Mouse (Mus musculus) kidney, postnatal 0 days (tissue): ENCODE measurements around the gene Prdm8. TPM values are rescaled to one million over a fixed set of nuclear protein-coding genes. Genes with fewer than 3 reads are reported as not detected.

ENCODE experiments used
- ATAC-seq: fragments of 200-750 bp; cut with Nextera tagmentation; replicated peaks from 2 replicates; pipeline ENCODE4 v1.8.0; 2017; ENCODE audit warnings: low read depth, moderate number of reproducible peaks, moderate TSS enrichment, moderate library complexity; ENCODE audit not compliant: low FRiP score
- DNase-seq: peaks from one replicate; pipeline ENCODE4 v3.0.0-alpha.2; 2016; ENCODE audit warnings: low spot score
- H3K27ac ChIP-seq: fragments of 300-500 bp; sonication (generic); 2 replicates; pipeline ENCODE4 v1.5.1; 2014; ENCODE audit warnings: mild to moderate bottlenecking
- H3K27me3 ChIP-seq: fragments of 300-500 bp; sonication (generic); 2 replicates; pipeline ENCODE4 v1.6.1; 2014; ENCODE audit warnings: low read length, mixed read lengths; ENCODE audit not compliant: insufficient read depth
- H3K36me3 ChIP-seq: fragments of 300-500 bp; sonication (generic); 2 replicates; pipeline ENCODE4 v1.6.1; 2014; ENCODE audit warnings: low read length, mixed read lengths; ENCODE audit not compliant: insufficient read depth
- H3K4me1 ChIP-seq: fragments of 300-500 bp; sonication (generic); replicated peaks from 2 replicates; pipeline ENCODE4 v1.6.1; 2014; ENCODE audit warnings: antibody characterized with exemption, low read length, mixed read lengths; ENCODE audit not compliant: insufficient read depth
- H3K4me2 ChIP-seq: fragments of 300-500 bp; sonication (generic); 2 replicates; pipeline ENCODE4 v1.6.1; 2014; ENCODE audit warnings: mild to moderate bottlenecking, low read length, moderate library complexity, mixed read lengths
- H3K4me3 ChIP-seq: fragments of 300-500 bp; sonication (generic); replicated peaks from 2 replicates; pipeline ENCODE4 v1.5.1; 2014; ENCODE audit warnings: low read depth, low read length
- H3K9ac ChIP-seq: fragments of 300-500 bp; sonication (generic); 2 replicates; pipeline ENCODE4 v1.6.1; 2014; ENCODE audit warnings: low read depth, low read length
- H3K9me3 ChIP-seq: fragments of 300-500 bp; sonication (generic); replicated peaks from 2 replicates; pipeline ENCODE4 v1.6.1; 2016; ENCODE audit warnings: low read length, inconsistent platforms, mixed read lengths
- CTCF ChIP-seq: IDR thresholded peaks from 2 replicates; pipeline ENCODE4 v1.5.1; 2016; ENCODE audit warnings: antibody characterized with exemption, low read depth, mild to moderate bottlenecking, moderate library complexity
- WGBS: fragments of 180-500 bp; shearing (Covaris S2); extraction: QIAGEN DNeasy Blood & Tissue Kit; methylation state at CpG from one replicate; pipeline ENCODE4 v1.1.7; 2014; 5-methylcytosine and 5-hydroxymethylcytosine counted together
- polyA plus RNA-seq: library from polyadenylated mRNA; unstranded; fragments of >200 nt; fragmentation: Nextera tagmentation; extraction: Ambion mirVana; gene quantifications from 2 replicates; pipeline ENCODE4 v1.2.1, GENCODE M21; 2015

Prdm8 gene
- polyA plus RNA-seq: 0.04 TPM in 1 of 2 replicates, not detected in the other

DNA sequence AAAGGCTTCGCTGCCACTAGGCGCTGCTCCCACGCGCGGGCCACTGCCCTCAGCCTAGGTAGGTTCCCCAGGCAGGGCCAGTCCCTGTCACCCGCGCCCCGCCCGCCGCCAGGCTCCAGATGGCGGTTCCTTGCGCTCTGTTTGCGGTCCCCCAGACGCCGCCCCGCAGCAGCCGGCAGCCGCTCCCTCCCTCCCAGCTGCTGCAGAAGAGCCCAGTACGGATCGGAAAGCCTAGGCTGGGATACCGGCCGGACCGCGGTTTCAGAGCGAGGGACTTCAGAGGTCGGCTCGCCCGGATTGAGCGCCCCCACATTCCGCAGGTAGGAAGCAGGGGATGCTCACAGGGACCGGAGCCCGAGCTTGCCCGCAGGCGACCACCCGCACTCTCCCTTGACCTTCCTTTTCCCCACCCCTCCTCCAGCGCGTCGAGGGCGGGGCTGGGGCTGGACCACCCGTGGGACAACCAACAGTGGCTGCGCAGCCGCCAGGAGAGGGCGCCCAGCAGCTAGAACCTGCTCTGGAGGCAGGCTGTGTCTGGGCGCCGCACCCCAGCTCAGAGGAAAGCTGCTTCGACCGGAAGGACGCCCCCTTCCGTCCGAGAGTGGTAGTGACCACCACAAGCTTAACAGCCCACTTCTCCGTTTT, at the start of gene Prdm8:
TSS of gene Prdm8 (plus strand) at position 19 of the 645 bp plus-strand sequence.
- H3K9ac ChIP-seq: no peak within 1 kb of the TSS
- H3K27ac ChIP-seq: no peak within 1 kb of the TSS
- H3K36me3 ChIP-seq: no peaks in the 10 kb centered on the region
- under 1% methylated on average over 48 of the region's 51 CpGs for WGBS
- peaks cover 16% of the 10 kb centered on the region; the same call in 1 of the 2 replicates for H3K4me1 ChIP-seq
- peak; percentile 92 for DNase-seq
- peak within 1 kb of the TSS; percentile 45 for H3K4me3 ChIP-seq
- peak; percentile 88 for TF ChIP-seq CTCF
- no peaks in the 10 kb centered on the region for H3K9me3 ChIP-seq
- peaks cover 53% of the 10 kb centered on the region for H3K27me3 ChIP-seq
- ATAC-seq: peak; percentile 95
- peak within 1 kb of the TSS; percentile 77 for H3K4me2 ChIP-seq

DNA sequence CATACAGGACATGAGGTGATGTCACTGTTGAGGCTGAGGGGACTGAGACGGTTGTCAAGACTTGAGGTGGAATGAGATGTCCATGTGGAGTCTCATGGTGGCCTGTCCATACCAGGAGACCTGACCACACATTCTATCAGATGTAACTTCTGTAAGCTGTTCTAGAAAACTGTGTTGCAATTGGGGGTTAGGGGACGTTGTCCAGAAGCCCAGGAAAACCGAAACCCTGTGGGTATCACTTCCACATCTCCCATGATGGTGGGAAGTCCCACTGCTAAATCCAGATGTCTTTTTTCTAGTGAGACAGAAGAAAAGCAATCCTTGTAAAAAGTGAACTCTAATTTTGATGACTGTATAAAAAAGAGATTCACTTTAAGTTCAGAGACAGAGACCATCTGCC, 39.9 kb upstream of the Prdm8 start:
- TF ChIP-seq CTCF: no peak

DNA sequence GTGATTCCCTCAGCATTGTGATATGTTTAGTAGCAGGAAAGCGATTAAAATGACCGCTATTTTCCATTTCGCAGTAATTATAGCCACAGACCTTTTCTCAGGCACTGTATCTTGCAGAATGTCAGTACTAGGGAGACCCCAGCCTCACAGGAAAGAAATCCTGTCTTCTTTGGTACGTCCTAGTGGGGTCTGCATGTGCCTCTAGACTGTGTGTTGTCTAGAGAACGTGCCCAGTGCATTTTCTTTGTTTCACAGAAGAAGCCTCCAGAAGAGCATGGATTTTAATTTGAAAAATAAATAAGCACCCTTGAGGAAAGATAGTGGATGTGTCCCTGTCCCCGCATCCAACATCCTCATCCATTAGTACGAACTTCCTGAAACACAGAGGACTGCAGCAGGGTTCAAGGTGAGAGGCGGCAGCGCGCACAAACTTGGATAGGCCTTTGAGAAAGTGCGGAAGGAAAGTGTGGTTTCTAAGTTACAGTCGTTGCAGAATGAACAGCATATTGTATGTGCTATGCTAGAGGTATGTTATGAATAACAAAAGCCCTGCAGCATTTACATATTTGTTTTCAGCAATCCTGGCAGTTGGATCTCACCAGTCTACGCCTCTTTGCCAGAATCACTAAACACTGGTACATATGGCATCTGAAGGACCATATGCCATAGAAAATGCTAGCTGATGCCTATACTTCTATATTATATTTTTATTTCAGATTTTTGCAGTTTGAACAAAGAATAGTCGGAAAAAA, 28.3 kb upstream of the Prdm8 start:
- no peaks in the 10 kb centered on the region for H3K4me1 ChIP-seq
- no peaks in the 10 kb centered on the region for H3K9me3 ChIP-seq
- WGBS: 85% methylated on average over 14 of the region's 14 CpGs
- DNase-seq (no peak), ATAC-seq (no peak)
- H3K27me3 ChIP-seq: no peaks in the 10 kb centered on the region; the same call in 1 of the 2 replicates
- no peak overlapping the region for H3K4me3 ChIP-seq
- TF ChIP-seq CTCF: no peak
- no peak overlapping the region for H3K9ac ChIP-seq
- no peaks in the 10 kb centered on the region for H3K36me3 ChIP-seq
- no peak overlapping the region for H3K4me2 ChIP-seq
- no peak overlapping the region for H3K27ac ChIP-seq

More for the DNA sequence above, 39.9 kb upstream of the Prdm8 start:
- no peak overlapping the region for H3K4me3 ChIP-seq
- no peak for ATAC-seq
- no peaks in the 10 kb centered on the region for H3K9me3 ChIP-seq
- H3K4me1 ChIP-seq: no peaks in the 10 kb centered on the region
- no peaks in the 10 kb centered on the region for H3K36me3 ChIP-seq
- 79% methylated on average over 3 of the region's 3 CpGs for WGBS
- H3K9ac ChIP-seq: no peak overlapping the region
- no peak overlapping the region for H3K27ac ChIP-seq
- no peak for DNase-seq
- no peak overlapping the region for H3K4me2 ChIP-seq
- H3K27me3 ChIP-seq: no peaks in the 10 kb centered on the region

DNA sequence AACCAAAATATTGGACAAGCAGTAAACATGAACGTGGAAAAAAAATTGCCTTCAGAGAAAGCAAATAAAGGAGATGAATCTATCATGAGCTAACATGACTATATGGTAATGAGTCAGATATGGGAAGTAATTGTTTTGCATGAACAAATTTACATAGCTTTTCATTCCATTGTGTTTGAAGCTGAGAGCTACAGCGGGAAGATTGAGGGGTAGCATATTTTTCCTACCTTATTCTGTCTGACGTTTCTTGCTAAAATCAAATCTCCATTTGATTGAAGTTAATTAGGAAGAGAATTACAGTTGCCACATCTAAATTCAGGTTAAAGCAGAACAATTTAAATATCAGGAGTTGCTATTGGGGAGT, 27.7 kb upstream of the Prdm8 start:
- Histone ChIP-seq H3K36me3 (no peaks in the 10 kb centered on the region), H3K4me3 (no peak overlapping the region), H3K9me3 (no peaks in the 10 kb centered on the region), H3K4me1 (no peaks in the 10 kb centered on the region), H3K27me3 (no peaks in the 10 kb centered on the region; the same call in 1 of the 2 replicates), H3K4me2 (no peak overlapping the region), H3K9ac (no peak overlapping the region), H3K27ac (no peak overlapping the region)
- 84% methylated on average over 3 of the region's 3 CpGs for WGBS
- no peak for ATAC-seq
- no peak for TF ChIP-seq CTCF
- no peak for DNase-seq

DNA sequence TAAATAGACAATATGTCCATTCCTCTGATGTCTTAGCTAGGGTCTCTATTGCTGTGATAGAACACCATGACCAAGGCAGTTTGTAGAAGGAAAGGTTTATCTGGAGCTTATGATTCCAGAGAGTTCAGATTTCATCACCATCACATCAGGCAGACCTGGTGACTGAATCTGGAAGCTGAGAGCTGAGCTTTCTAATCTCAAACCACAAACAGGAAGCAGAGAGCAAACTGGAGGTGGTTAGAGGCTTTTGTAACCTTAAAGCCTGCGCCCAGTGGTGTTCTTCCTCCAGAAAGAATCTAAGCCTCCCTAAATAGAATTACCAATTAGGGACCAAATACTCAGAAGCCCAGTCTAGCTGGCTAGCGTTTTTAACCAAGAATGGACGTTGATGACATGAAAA, 20.1 kb upstream of the Prdm8 start:
- 69% methylated on average over 3 of the region's 3 CpGs for WGBS
- H3K9ac ChIP-seq: no peak overlapping the region
- ATAC-seq (no peak), DNase-seq (no peak)
- TF ChIP-seq CTCF: no peak
- H3K27ac ChIP-seq: no peak overlapping the region
- no peak overlapping the region for H3K4me3 ChIP-seq
- H3K4me2 ChIP-seq: no peak overlapping the region
- H3K36me3 ChIP-seq: no peaks in the 10 kb centered on the region
- no peaks in the 10 kb centered on the region for H3K9me3 ChIP-seq
- no peaks in the 10 kb centered on the region for H3K4me1 ChIP-seq
- H3K27me3 ChIP-seq: no peaks in the 10 kb centered on the region

DNA sequence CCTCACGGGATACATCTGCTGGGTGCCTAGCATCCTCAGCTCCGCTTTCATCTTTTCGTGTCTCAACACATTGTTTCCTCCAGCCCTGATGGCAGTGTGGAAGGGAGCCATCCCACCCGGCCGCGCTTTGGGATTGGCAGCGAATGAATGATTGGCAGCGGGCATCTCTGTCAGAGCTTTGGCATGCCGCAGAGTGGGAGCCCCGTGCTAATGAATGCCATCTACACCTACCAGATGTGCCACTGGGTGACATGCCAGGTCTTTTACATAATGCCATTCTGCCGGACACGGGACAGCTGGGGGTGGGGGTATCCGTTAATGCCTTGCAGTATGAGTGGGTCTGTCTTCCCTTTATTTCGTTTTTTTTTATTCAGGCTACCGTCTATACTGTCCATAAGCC, 882 bp upstream of the Prdm8 start:
- no peak for DNase-seq

More for the DNA sequence above, 882 bp upstream of the Prdm8 start:
- Histone ChIP-seq H3K27me3 (peaks cover 41% of the 10 kb centered on the region), H3K4me1 (peaks cover 16% of the 10 kb centered on the region; the same call in 1 of the 2 replicates), H3K9me3 (no peaks in the 10 kb centered on the region), H3K4me2 (no peak overlapping the region), H3K9ac (no peak overlapping the region), H3K36me3 (no peaks in the 10 kb centered on the region), H3K27ac (no peak overlapping the region), H3K4me3 (no peak overlapping the region)
- no peak for ATAC-seq
- no peak for TF ChIP-seq CTCF
- 8% methylated on average over 15 of the region's 15 CpGs for WGBS
